Mouse (Mus musculus) liver, embryonic 12.5 days (tissue): ENCODE results near the gene Pola2. TPM values are rescaled to one million over a fixed set of nuclear protein-coding genes. Genes with fewer than 3 reads are reported as not detected.

ENCODE experiments used
- ATAC-seq: fragments of 200-750 bp; cut with Nextera tagmentation; 2 replicates; pipeline ENCODE4 v1.8.0; 2017; ENCODE audit warnings: moderate number of reproducible peaks, mild to moderate bottlenecking, moderate library complexity
- H3K27ac ChIP-seq: fragments of 300-500 bp; sonication (generic); 2 replicates; pipeline ENCODE4 v1.5.1; 2016; ENCODE audit warnings: mild to moderate bottlenecking
- H3K27me3 ChIP-seq: fragments of 300-500 bp; sonication (generic); replicated peaks from 2 replicates; pipeline ENCODE4 v1.6.1; 2016; ENCODE audit warnings: mild to moderate bottlenecking, moderate library complexity
- H3K36me3 ChIP-seq: fragments of 300-500 bp; sonication (generic); 2 replicates; pipeline ENCODE4 v1.6.1; 2016; ENCODE audit warnings: mild to moderate bottlenecking, moderate library complexity
- H3K4me1 ChIP-seq: fragments of 300-500 bp; sonication (generic); 2 replicates; pipeline ENCODE4 v1.6.1; 2016
- H3K4me2 ChIP-seq: fragments of 300-500 bp; sonication (generic); 2 replicates; pipeline ENCODE4 v1.6.1; 2016; ENCODE audit warnings: mild to moderate bottlenecking, moderate library complexity
- H3K4me3 ChIP-seq: fragments of 300-500 bp; sonication (generic); 2 replicates; pipeline ENCODE4 v1.5.1; 2016; ENCODE audit warnings: mild to moderate bottlenecking, moderate library complexity
- H3K9ac ChIP-seq: fragments of 300-500 bp; sonication (generic); 2 replicates; pipeline ENCODE4 v1.6.1; 2016; ENCODE audit warnings: mild to moderate bottlenecking, moderate library complexity
- H3K9me3 ChIP-seq: fragments of 300-500 bp; sonication (generic); replicated peaks from 2 replicates; pipeline ENCODE4 v1.6.1; 2016; ENCODE audit warnings: mild to moderate bottlenecking, moderate library complexity
- WGBS: fragments of 180-500 bp; shearing (Covaris S2); methylation state at CpG from one replicate; pipeline ENCODE4 v1.1.7; 2016; ENCODE audit not compliant: insufficient replicate concordance; 5-methylcytosine and 5-hydroxymethylcytosine counted together
- polyA plus RNA-seq: library from polyadenylated mRNA; unstranded; fragments of >200 nt; fragmentation: Nextera tagmentation; extraction: Ambion mirVana; gene quantifications from 2 replicates; pipeline ENCODE4 v1.2.1, GENCODE M21; 2016

Gene Pola2
- polyA plus RNA-seq, 1 experiment from 2014 or later = 83.2 TPM

- no peak for ATAC-seq
- Histone ChIP-seq H3K9me3 (no peaks in the 10 kb centered on the region), H3K4me3 (no peak overlapping the region), H3K27me3 (no peaks in the 10 kb centered on the region), H3K36me3 (peaks cover 64% of the 10 kb centered on the region), H3K4me1 (peaks cover 25% of the 10 kb centered on the region), H3K4me2 (peak overlapping the region; percentile 46; the same call in 1 of the 2 replicates), H3K9ac (0 out of 2 replicates have a peak overlapping the region, but pooled peaks have one; percentile 35), H3K27ac (peak overlapping the region; percentile 54)
- WGBS = 50% methylated on average over 6 of the region's 6 CpGs
These were observed 25.6 kb upstream of the Pola2 start for GRCm38 (mm10) chr19:5989585-5989984.

GRCm38 (mm10) chr19:5988815-5989452 is 24.9 kb upstream of the Pola2 start:
- Histone ChIP-seq H3K36me3 (peaks cover 57% of the 10 kb centered on the region), H3K27ac (peak overlapping the region; percentile 76)

GRCm38 (mm10) chr19:5988027-5988814 is 24.2 kb upstream of the Pola2 start:
- Histone ChIP-seq H3K9me3 (no peaks in the 10 kb centered on the region), H3K4me2 (peak overlapping the region; percentile 46; the same call in 1 of the 2 replicates), H3K4me3 (no peak overlapping the region), H3K27me3 (no peaks in the 10 kb centered on the region), H3K9ac (peak overlapping the region; percentile 35; the same call in 1 of the 2 replicates), H3K4me1 (peaks cover 25% of the 10 kb centered on the region), H3K36me3 (peaks cover 50% of the 10 kb centered on the region), H3K27ac (peak overlapping the region; percentile 76)
- ATAC-seq = peak; percentile 14; the same call in 1 of the 2 replicates
- 33% methylated on average over 5 of the region's 5 CpGs for WGBS

More at GRCm38 (mm10) chr19:5988815-5989452, 24.9 kb upstream of the Pola2 start:
- Histone ChIP-seq H3K9ac (peak overlapping the region; percentile 35), H3K27me3 (no peaks in the 10 kb centered on the region), H3K4me3 (0 out of 2 replicates have a peak overlapping the region, but pooled peaks have one; percentile 2), H3K9me3 (no peaks in the 10 kb centered on the region), H3K4me2 (peak overlapping the region; percentile 46), H3K4me1 (peaks cover 25% of the 10 kb centered on the region)
- ATAC-seq = peak; percentile 56
- 14% methylated on average over 13 of the region's 13 CpGs for WGBS

- Histone ChIP-seq H3K36me3 (peaks cover 28% of the 10 kb centered on the region), H3K9me3 (no peaks in the 10 kb centered on the region), H3K27me3 (peaks cover 5% of the 10 kb centered on the region; the same call in 1 of the 2 replicates), H3K4me3 (no peak within 1 kb of the TSS), H3K4me1 (peaks cover 30% of the 10 kb centered on the region), H3K27ac (no peak within 1 kb of the TSS), H3K4me2 (no peak within 1 kb of the TSS), H3K9ac (no peak within 1 kb of the TSS)
- no peak for ATAC-seq
- WGBS = 69% methylated on average over 4 of the region's 4 CpGs
These were observed 22.0 kb upstream of the Pola2 start, which contains the start of gene Slc22a20 for GRCm38 (mm10) chr19:5986043-5986442. TSS of gene Slc22a20 (minus strand) at chr19:5986143.

- H3K9ac ChIP-seq = 0 out of 2 replicates have a peak overlapping the region, but pooled peaks have one; percentile 7
- H3K9me3 ChIP-seq = no peaks in the 10 kb centered on the region
- H3K4me1 ChIP-seq = peaks cover 16% of the 10 kb centered on the region
- no peak overlapping the region for H3K4me3 ChIP-seq
- ATAC-seq = peak; percentile 51
- 39% methylated on average over 9 of the region's 9 CpGs for WGBS
- no peak overlapping the region for H3K27ac ChIP-seq
- peaks cover 5% of the 10 kb centered on the region; the same call in 1 of the 2 replicates for H3K27me3 ChIP-seq
- no peaks in the 10 kb centered on the region for H3K36me3 ChIP-seq
- no peak overlapping the region for H3K4me2 ChIP-seq
These were observed 16.5 kb upstream of the Pola2 start for GRCm38 (mm10) chr19:5980477-5980876.

GRCm38 (mm10) chr19:5977717-5978116 is 13.7 kb upstream of the Pola2 start:
- Histone ChIP-seq H3K27ac (no peak overlapping the region), H3K9me3 (no peaks in the 10 kb centered on the region), H3K4me3 (no peak overlapping the region), H3K36me3 (no peaks in the 10 kb centered on the region), H3K4me2 (no peak overlapping the region), H3K27me3 (peaks cover 8% of the 10 kb centered on the region; the same call in 1 of the 2 replicates), H3K4me1 (peaks cover 17% of the 10 kb centered on the region), H3K9ac (no peak overlapping the region)
- 74% methylated on average over 3 of the region's 3 CpGs for WGBS
- ATAC-seq = no peak

- Histone ChIP-seq H3K4me2 (no peak overlapping the region), H3K9ac (no peak overlapping the region), H3K27me3 (peaks cover 11% of the 10 kb centered on the region; the same call in 1 of the 2 replicates), H3K9me3 (no peaks in the 10 kb centered on the region), H3K27ac (no peak overlapping the region), H3K4me3 (no peak overlapping the region), H3K4me1 (peaks cover 11% of the 10 kb centered on the region), H3K36me3 (no peaks in the 10 kb centered on the region)
- no peak for ATAC-seq
- WGBS = 70% methylated on average over 4 of the region's 4 CpGs
These were observed 11.7 kb upstream of the Pola2 start for GRCm38 (mm10) chr19:5975676-5976075.

- Histone ChIP-seq H3K9ac (no peak overlapping the region), H3K4me3 (no peak overlapping the region), H3K27ac (no peak overlapping the region), H3K9me3 (no peaks in the 10 kb centered on the region), H3K4me2 (no peak overlapping the region), H3K27me3 (peaks cover 11% of the 10 kb centered on the region; the same call in 1 of the 2 replicates), H3K36me3 (no peaks in the 10 kb centered on the region), H3K4me1 (peaks cover 9% of the 10 kb centered on the region)
- WGBS = 72% methylated on average over 4 of the region's 4 CpGs
- no peak for ATAC-seq
These were observed 11.1 kb upstream of the Pola2 start for GRCm38 (mm10) chr19:5975112-5975511.

GRCm38 (mm10) chr19:5967664-5968063 is 3.7 kb upstream of the Pola2 start:
- H3K9ac ChIP-seq = no peak overlapping the region
- H3K27ac ChIP-seq = peak overlapping the region; percentile 87
- peaks cover 62% of the 10 kb centered on the region for H3K4me1 ChIP-seq
- peak overlapping the region; percentile 57 for H3K4me2 ChIP-seq
- H3K27me3 ChIP-seq = peaks cover 7% of the 10 kb centered on the region; the same call in 1 of the 2 replicates
- H3K9me3 ChIP-seq = no peaks in the 10 kb centered on the region
- peak; percentile 87 for ATAC-seq
- WGBS = 27% methylated on average over 10 of the region's 10 CpGs
- H3K36me3 ChIP-seq = no peaks in the 10 kb centered on the region
- H3K4me3 ChIP-seq = no peak overlapping the region

GRCm38 (mm10) chr19:5966786-5967185 is 2.8 kb upstream of the Pola2 start:
- Histone ChIP-seq H3K4me1 (peaks cover 69% of the 10 kb centered on the region), H3K4me2 (peak overlapping the region; percentile 57), H3K9me3 (no peaks in the 10 kb centered on the region), H3K27me3 (peaks cover 5% of the 10 kb centered on the region; the same call in 1 of the 2 replicates), H3K27ac (peak overlapping the region; percentile 87), H3K9ac (peak overlapping the region; percentile 49), H3K4me3 (peak overlapping the region; percentile 13), H3K36me3 (peaks cover 2% of the 10 kb centered on the region)
- WGBS = 41% methylated on average over 6 of the region's 6 CpGs
- peak; percentile 66 for ATAC-seq

GRCm38 (mm10) chr19:5965910-5966309 is 1.9 kb upstream of the Pola2 start:
- WGBS = 85% methylated on average over 2 of the region's 2 CpGs
- Histone ChIP-seq H3K36me3 (peaks cover 11% of the 10 kb centered on the region), H3K27ac (peak overlapping the region; percentile 87), H3K27me3 (no peaks in the 10 kb centered on the region), H3K4me2 (peak overlapping the region; percentile 57; the same call in 1 of the 2 replicates), H3K9ac (peak overlapping the region; percentile 49), H3K4me1 (peaks cover 78% of the 10 kb centered on the region), H3K4me3 (no peak overlapping the region), H3K9me3 (no peaks in the 10 kb centered on the region)
- ATAC-seq = no peak
